Mouse (Mus musculus) heart, adult 11 months (tissue): Measurements from ENCODE around the gene Rbfox3.

Experiments
- DNase-seq: peaks from one replicate; pipeline ENCODE4 v3.0.0; 2022

Gene Rbfox3

GRCm38 (mm10) chr11:118751879-118752616 lies 159.3 kb downstream of the Rbfox3 start:
- DNase-seq, result no peak

- no peak for DNase-seq
Measured at GRCm38 (mm10) chr11:118750745-118751330, 160.6 kb downstream of the Rbfox3 start.

- no peak for DNase-seq
Measured at GRCm38 (mm10) chr11:118749541-118749940, 161.9 kb downstream of the Rbfox3 start.

GRCm38 (mm10) chr11:118748622-118749021 lies 162.8 kb downstream of the Rbfox3 start:
- DNase-seq, result no peak

- DNase-seq, result no peak
Measured at GRCm38 (mm10) chr11:118745279-118745678, 166.1 kb downstream of the Rbfox3 start.

- DNase-seq, result peak; percentile 94
Measured at GRCm38 (mm10) chr11:118744782-118745181, 166.6 kb downstream of the Rbfox3 start.

GRCm38 (mm10) chr11:118742762-118743161 lies 168.6 kb downstream of the Rbfox3 start:
- DNase-seq, result no peak

GRCm38 (mm10) chr11:118741262-118741661 lies 170.1 kb downstream of the Rbfox3 start:
- no peak for DNase-seq

- peak; percentile 96 for DNase-seq
Measured at GRCm38 (mm10) chr11:118740001-118740400, 171.4 kb downstream of the Rbfox3 start.

GRCm38 (mm10) chr11:118738855-118739832 lies 172.3 kb downstream of the Rbfox3 start:
- peak; percentile 99 for DNase-seq

- DNase-seq, result no peak
Measured at GRCm38 (mm10) chr11:118738323-118738722, 173.1 kb downstream of the Rbfox3 start.

- DNase-seq, result no peak
Measured at GRCm38 (mm10) chr11:118737821-118738220, 173.6 kb downstream of the Rbfox3 start.

- DNase-seq, result no peak
Measured at GRCm38 (mm10) chr11:118736993-118737392, 174.4 kb downstream of the Rbfox3 start.

- DNase-seq, result no peak
Measured at GRCm38 (mm10) chr11:118731655-118732054, 179.7 kb downstream of the Rbfox3 start.

GRCm38 (mm10) chr11:118729373-118729772 lies 182.0 kb downstream of the Rbfox3 start:
- peak; percentile 96 for DNase-seq

- DNase-seq, result peak; percentile 91
Measured at GRCm38 (mm10) chr11:118728797-118729196, 182.6 kb downstream of the Rbfox3 start.

GRCm38 (mm10) chr11:118728083-118728551 lies 183.3 kb downstream of the Rbfox3 start:
- peak; percentile 96 for DNase-seq

- DNase-seq, result no peak
Measured at GRCm38 (mm10) chr11:118726430-118726829, 185.0 kb downstream of the Rbfox3 start.

GRCm38 (mm10) chr11:118724423-118724822 lies 187.0 kb downstream of the Rbfox3 start:
- DNase-seq, result no peak

GRCm38 (mm10) chr11:118723166-118723565 lies 188.2 kb downstream of the Rbfox3 start:
- no peak for DNase-seq

- no peak for DNase-seq
Measured at GRCm38 (mm10) chr11:118721898-118722297, 189.5 kb downstream of the Rbfox3 start.

- DNase-seq, result no peak
Measured at GRCm38 (mm10) chr11:118714601-118715524, 196.5 kb downstream of the Rbfox3 start.
